ENCODE assay signal across 7 mouse cellular contexts in the genomic region with DNA sequence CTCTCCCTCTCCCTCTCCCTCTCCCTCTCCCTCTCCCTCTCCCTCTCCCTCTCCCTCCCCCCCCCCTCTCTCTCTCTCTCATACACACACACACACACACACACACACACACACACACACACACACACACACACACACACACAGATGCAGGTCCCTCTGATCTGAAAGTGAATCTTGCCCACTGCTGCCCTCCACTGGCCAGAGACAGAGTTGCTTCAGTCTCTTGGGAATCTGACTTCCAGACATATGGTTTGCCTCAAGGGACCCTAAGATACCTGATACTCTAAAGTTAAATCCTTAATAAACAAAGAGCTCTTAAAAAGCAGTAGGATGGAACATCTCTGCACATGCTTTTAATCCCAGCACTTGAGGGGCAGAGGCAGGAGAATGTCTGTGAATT. TPM values are rescaled to one million over a fixed set of nuclear protein-coding genes. Genes with fewer than 3 reads are reported as not detected.
DNase-seq lines count a peak whose midpoint lies in the region; ATAC-seq and TF ChIP-seq lines count a peak whose summit lies in the region.
"Not testable (repeated sequence)": the region's sequence is repeated elsewhere in the genome, so short reads cannot be mapped to it uniquely, and the experiment has no call there.

No protein-coding gene starts in this region.

- intact Hi-C loops in left cerebral cortex, postnatal 14 days (cut with DNase I): loop anchor here (2.0 to 5.0 kb wide), 4 partner anchors 51 to 245 kb away; a partner anchor contains a TSS

- not testable (repeated sequence) for H3K27ac ChIP-seq in midbrain, embryonic 11.5 days (ENCODE audit: low read depth, low read length); spleen, adult 2 months (ENCODE audit: insufficient read depth, low read length)

- not testable (repeated sequence) for H3K4me3 ChIP-seq in midbrain, embryonic 11.5 days (ENCODE audit: low read depth, low read length); spleen, adult 2 months (ENCODE audit: extremely low read depth, insufficient read depth, insufficient read length)

- not testable (repeated sequence) for H3K27me3 ChIP-seq in midbrain, embryonic 11.5 days (ENCODE audit: control insufficient read depth, insufficient read depth, low read length); spleen, adult 2 months (ENCODE audit: control insufficient read depth, insufficient read depth, low read length)

- H3K36me3 ChIP-seq in midbrain, embryonic 11.5 days (ENCODE audit: control insufficient read depth, insufficient read depth, low read length); spleen, adult 2 months (ENCODE audit: control insufficient read depth, insufficient read depth, low read length): not testable (repeated sequence)

- DNase-seq in T-cell, adult 2 months (ENCODE audit: low spot score): peak; percentile 62
- peak; percentile 84 to 89 for DNase-seq in cerebellum, postnatal 10 days
- peak; percentile 72 for DNase-seq in frontal cortex, postnatal 36 days (ENCODE audit: low spot score in 2 of 2)
- DNase-seq in kidney, adult 11 months: peak; percentile 55
- peak; percentile 82 to 86 for DNase-seq in left cerebral cortex, postnatal 14 days (ENCODE audit: low spot score in 2 of 2)
- peak; percentile 98 for DNase-seq in midbrain, embryonic 11.5 days (ENCODE audit: low spot score, missing footprints)
- peak; percentile 50 to 56 for DNase-seq in spleen, adult 2 months (ENCODE audit: low read depth in 1 of 2, low spot score in 2 of 2)

- peak; percentile 61; the same call in 1 of the 2 replicates for TF ChIP-seq CTCF in spleen, adult 2 months (IDR thresholded peaks at IDR 0.05; ENCODE audit: extremely low read depth, insufficient read depth, insufficient read length, insufficient replicate concordance)

- not testable (repeated sequence) for ATAC-seq in midbrain, embryonic 11.5 days (ENCODE audit: low FRiP score)

- H3K9me3 ChIP-seq in midbrain, embryonic 11.5 days (ENCODE audit: control insufficient read depth, low read length): not testable (repeated sequence)

- H3K4me2 ChIP-seq in midbrain, embryonic 11.5 days: not testable (repeated sequence)

- H3K9ac ChIP-seq in midbrain, embryonic 11.5 days (ENCODE audit: low read length): not testable (repeated sequence)

- H3K4me1 ChIP-seq in midbrain, embryonic 11.5 days (ENCODE audit: control insufficient read depth, insufficient read depth, low read length); spleen, adult 2 months (ENCODE audit: control insufficient read depth, insufficient read depth, insufficient read length): not testable (repeated sequence)

- TF ChIP-seq POLR2A in spleen, adult 2 months (IDR thresholded peaks at IDR 0.05; ENCODE audit: low read depth, low read length): not testable (repeated sequence)

RNA-seq across cellular contexts. Expression of a gene that starts 25.2 kb away (rescaled TPM):
- total RNA-seq in left cerebral cortex, postnatal 14 days (2021): 10 to 100 TPM; 18.1 to 23.0 TPM
- 8.3 and 10.3 TPM in 2 replicates for polyA plus RNA-seq in midbrain, embryonic 11.5 days (2014; fragmentation: Nextera tagmentation; extraction: Ambion mirVana)
- polyA plus RNA-seq in spleen, adult 2 months (2012; rRNA removed): 3.9 and 5.6 TPM in 2 replicates

RNA-seq across cellular contexts. Expression of a gene that starts 52.4 kb away (rescaled TPM):
- 10 to 100 TPM; 37.9 to 39.1 TPM for total RNA-seq in left cerebral cortex, postnatal 14 days (2021)
- 30.1 and 31.7 TPM in 2 replicates for polyA plus RNA-seq in midbrain, embryonic 11.5 days (2014; fragmentation: Nextera tagmentation; extraction: Ambion mirVana)
- 52.7 and 69.3 TPM in 2 replicates for polyA plus RNA-seq in spleen, adult 2 months (2012; rRNA removed)
